Mouse (Mus musculus) MEL (cell line): ENCODE measurements at regions not wholly inside any gene's neighbourhood (a gene's known extent, or its start where the extent isn't known, plus 50 kb on each side); places are given as distances from the start of the nearest gene placed in this dataset.

Experiments used
- CTCF ChIP-seq, 3 experiments: IDR thresholded peaks in 2 of 3; conservative IDR thresholded peaks in 1 of 3; 2 replicates each; pipeline ENCODE4 v1.5.1; 2011 to 2012; ENCODE audit warnings: low read length in 3 of 3, low read depth in 2 of 3, mild to moderate bottlenecking in 2 of 3, improper control_type of control experiment in 1 of 3, inconsistent platforms in 1 of 3, mixed read lengths in 1 of 3, moderate library complexity in 1 of 3; ENCODE audit not compliant: control insufficient read depth in 1 of 3, insufficient read depth in 1 of 3, poor library complexity in 1 of 3, severe bottlenecking in 1 of 3
- EP300 ChIP-seq, 2 experiments: IDR thresholded peaks; 2 replicates each; pipeline ENCODE4 v1.6.1; 2011; ENCODE audit warnings: improper control_type of control experiment in 2 of 2, low read length in 2 of 2, low read depth in 1 of 2, mild to moderate bottlenecking in 1 of 2
- GATA1 ChIP-seq: IDR thresholded peaks from 2 replicates; pipeline ENCODE4 v1.6.1; 2011; ENCODE audit warnings: low read depth, low read length, improper control_type of control experiment
- POLR2AphosphoS5 ChIP-seq: IDR thresholded peaks from 2 replicates; pipeline ENCODE4 v1.6.1; 2012; ENCODE audit warnings: low read depth, borderline replicate concordance, mild to moderate bottlenecking, inconsistent platforms, low read length, moderate library complexity, mixed read lengths
- SIN3A ChIP-seq: IDR thresholded peaks from 2 replicates; pipeline ENCODE4 v1.6.1; 2012; ENCODE audit warnings: low read length, improper control_type of control experiment, inconsistent platforms
- TCF12 ChIP-seq: IDR thresholded peaks from 2 replicates; pipeline ENCODE4 v1.6.1; 2014; ENCODE audit warnings: low read depth, mild to moderate bottlenecking, inconsistent platforms, low read length, improper control_type of control experiment, moderate library complexity
- ZMIZ1 ChIP-seq: IDR thresholded peaks from 2 replicates; pipeline ENCODE4 v1.6.1; 2012; ENCODE audit warnings: low read depth, mild to moderate bottlenecking, inconsistent platforms, low read length, improper control_type of control experiment, moderate library complexity

DNA sequence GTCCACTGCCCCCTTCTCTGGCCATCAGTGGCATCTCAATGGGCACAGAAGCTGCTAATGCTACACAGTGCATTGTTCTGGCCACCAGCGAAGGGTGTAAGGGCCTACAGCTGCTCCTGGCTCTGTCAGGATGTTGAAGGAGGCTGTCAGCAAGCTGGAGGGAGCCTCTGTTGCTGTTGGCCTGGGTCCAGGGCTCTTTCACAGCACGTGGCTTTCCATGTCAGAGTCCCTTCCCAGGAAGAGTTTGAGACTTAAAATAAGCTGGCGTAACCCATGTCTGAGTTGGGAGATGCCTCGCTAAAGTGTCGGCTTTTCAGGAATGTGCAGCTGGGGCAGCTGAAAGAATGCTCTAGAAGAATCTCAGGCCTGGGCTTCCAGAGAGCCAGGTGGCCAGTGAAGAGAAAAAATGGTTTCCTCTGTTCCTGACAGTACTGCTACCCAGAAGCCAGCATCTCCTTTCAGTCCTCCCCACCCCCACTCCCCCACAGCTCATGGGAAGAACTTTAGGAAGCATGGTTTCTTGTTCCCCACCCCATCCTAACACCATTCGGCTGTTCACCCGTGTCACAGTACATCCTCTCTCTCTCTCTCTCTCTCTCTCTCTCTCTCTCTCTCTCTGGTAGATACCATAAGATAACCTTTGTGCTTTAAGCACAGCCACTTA is 122.8 kb upstream of the Cadm1 start:
- TF ChIP-seq CTCF (IDR thresholded peaks at IDR 0.05 in 2 of 3, conservative IDR thresholded peaks at IDR 0.05 in 1 of 3; ENCODE audit: control insufficient read depth in 1 of 3, insufficient read depth in 1 of 3, low read depth in 2 of 3, low read length in 3 of 3, poor library complexity in 1 of 3, severe bottlenecking in 1 of 3) (no peak), POLR2AphosphoS5 (no peak), EP300 (IDR thresholded peaks at IDR 0.05; ENCODE audit: low read depth in 1 of 2, low read length in 2 of 2) (no peak), TCF12 (no peak), SIN3A (no peak), GATA1 (no peak), ZMIZ1 (no peak)
